Mouse (Mus musculus) R1 (cell line): ENCODE data around the gene Zbtb6.

ENCODE experiments used
- DNase-seq: peaks from one replicate; pipeline ENCODE4 v3.0.0-alpha.2; 2018; ENCODE audit warnings: low read depth, low spot score

Gene Zbtb6

DNA sequence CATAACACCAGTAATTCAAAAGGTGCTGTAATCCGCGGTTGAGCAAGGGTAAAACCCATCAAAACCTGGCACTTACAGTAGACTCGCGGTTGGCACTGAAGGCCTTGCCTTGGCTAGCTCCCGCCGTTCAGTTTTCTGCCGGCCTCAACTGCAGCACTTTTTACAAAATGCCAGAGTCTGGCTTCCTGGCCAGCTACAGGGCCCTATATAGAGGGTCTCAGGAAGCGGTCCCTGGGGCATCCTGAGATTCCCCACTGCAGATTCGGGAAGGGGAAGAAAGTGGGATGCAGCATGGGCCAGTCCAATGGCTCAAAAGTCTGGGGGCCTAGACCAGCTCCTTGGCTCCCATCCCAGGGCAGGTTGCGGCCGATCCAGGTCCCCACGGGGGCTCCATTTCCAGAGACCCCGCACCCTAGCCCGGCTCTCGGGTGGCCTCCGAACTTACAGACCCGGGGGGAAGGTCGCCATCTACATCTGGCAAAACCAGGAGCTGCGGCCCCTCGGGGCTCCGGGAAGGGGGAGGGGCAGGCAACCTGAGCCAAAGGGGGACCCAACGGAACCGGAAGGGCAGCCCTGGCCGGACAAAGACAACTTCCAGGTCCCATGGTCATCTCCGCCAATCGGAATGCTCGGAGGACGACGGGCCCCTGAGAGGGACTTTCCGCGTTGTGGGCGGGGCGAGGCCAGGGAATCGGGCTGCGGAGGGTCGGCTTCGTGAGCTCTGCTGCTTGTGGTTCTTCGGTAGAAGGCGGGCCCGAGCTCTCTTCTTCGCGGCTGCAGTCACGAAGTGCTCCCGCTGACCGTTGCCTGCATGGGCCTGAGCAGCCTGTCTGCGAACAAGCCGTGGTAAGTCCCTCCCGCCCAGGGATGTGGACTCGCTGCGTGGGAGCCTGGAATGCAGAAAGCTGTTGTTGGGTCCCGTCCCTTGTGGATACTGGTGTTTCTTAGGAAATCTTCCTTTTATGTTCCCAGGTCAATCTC, at the start of gene Zbtb6, which contains the start of the genes Zbtb26 and Rabgap1:
Gene Zbtb6, minus strand, starts transcription at position 561 of the 981 bp plus-strand sequence.
Gene Zbtb26, minus strand, starts transcription at position 525 of the 981 bp plus-strand sequence.
Gene Rabgap1, plus strand, starts transcription at position 669 of the 981 bp plus-strand sequence.
- peak; percentile 98 for DNase-seq

DNA sequence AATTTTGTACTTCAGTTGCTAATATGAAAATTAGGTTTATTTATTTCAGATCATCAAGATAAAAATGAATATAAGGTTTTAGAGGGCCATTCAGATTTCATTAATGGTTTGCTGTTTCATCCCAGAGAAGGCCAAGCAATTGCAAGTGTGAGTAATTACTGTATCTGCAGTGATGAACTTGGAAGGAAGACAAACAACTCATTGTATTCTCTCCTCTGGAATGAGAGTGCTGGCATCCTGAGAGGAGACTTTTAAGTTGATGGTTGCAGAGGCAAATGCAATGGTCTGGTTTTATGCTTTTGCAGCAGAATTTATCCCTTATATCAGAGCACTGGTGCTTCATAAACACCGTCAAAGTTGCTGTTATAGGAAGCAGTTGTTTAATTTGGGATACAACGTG, 46.0 kb upstream of the Zbtb6 start:
- no peak for DNase-seq

DNA sequence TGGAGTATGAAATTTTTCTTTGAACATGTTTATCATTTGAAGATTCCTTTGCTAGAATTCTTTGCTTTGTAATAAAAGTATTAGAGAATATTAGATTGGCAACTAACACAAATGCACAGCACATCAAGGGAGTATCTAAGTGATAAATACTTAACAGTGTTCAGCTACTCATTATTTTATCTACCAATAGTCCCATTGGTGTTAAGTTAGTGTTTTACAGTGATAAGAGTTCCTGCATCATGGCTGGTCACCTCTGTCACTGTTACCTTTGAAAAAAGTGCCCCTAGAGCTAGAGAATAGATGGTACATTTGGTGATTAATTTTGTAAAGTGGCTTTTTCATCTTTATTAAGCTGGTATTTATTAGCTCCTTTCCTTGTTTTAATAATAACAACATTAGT, 43.4 kb upstream of the Zbtb6 start:
- DNase-seq = no peak

DNA sequence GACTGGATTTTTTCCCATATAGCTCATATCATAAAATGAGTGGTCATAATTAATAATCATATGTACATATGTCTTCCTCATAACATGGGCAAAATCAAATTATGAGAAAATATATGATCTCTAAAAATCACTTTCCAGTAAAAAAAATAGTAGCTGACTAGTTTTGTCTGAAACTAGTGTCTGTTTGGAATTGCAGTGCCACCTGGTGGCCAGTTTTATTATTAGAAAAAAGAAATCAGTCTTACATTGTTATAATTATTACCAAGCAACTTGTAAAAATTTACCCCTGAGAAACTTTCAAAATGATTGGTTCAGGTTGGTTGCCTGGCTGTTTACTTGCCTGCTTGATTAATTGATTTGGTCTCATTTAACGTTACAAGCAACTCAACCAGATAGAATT, 42.4 kb upstream of the Zbtb6 start:
- peak; percentile 34 for DNase-seq

GRCm38 (mm10) chr2:37484165-37484564, 41.2 kb upstream of the Zbtb6 start:
- no peak for DNase-seq

DNA sequence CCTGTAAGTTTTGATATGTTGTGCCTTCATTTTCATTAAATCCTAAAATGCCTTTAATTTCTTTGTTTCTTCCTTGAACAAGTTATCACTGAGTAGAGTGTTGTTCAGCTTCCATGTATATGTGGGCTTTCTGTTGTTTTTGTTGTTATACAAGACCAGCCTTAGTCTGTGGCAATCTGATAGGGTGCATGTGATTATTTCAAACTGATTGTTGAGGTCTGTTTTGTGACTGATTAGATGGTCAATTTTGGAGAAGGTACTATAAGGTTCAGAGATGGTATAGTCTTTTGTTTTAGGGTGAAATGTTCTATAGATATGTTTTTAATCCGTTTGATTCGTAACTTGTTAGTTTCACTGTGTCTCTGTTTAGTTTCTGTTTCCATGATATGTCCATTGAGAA, 37.1 kb upstream of the Zbtb6 start:
- DNase-seq = no peak

GRCm38 (mm10) chr2:37479559-37479958, 36.6 kb upstream of the Zbtb6 start:
- no peak for DNase-seq

DNA sequence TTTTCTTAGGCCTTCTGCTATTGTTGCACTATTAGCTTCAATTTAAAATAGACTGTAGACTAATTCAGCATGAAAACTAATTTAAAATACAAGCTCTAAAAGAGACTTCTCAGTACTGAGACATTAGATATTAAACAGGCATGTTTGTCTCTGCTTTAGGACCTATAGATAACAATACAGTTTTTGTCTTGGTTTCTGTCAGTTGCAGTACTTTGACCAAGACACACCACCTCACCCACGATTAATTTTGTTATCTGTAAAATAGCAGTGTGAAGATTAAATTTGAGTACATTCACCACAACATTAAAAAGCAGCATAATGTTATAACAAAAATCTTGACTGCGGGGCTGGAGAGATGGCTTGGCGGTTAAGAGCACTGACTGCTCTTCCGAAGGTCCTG, 23.3 kb upstream of the Zbtb6 start:
- no peak for DNase-seq

- peak; percentile 62 for DNase-seq
Observed at GRCm38 (mm10) chr2:37460707-37461106, 17.7 kb upstream of the Zbtb6 start.

DNA sequence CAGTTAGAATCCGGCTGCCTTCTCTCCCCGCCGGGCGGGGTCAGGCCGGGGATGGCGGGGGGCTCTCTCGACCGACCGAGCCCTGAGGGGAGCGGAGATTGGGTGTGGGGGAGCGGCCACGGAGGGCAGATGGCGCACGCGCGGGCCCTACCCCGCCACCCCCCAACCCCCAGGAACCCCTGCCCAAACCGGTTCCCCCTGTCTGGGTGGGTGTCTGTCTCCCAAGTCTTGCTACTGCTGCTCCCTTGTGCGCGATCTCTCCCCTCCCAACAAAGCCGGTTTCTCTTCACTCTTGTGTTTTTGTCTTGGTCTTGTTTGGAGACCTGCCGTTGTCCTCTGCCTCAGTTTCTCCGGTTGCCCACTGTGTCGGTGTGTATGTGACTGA, 9.4 kb upstream of the Zbtb6 start:
- DNase-seq = peak; percentile 86

GRCm38 (mm10) chr2:37451667-37452375, 8.8 kb upstream of the Zbtb6 start:
- DNase-seq = peak; percentile 94

GRCm38 (mm10) chr2:37431609-37432008, 11.4 kb downstream of the Zbtb6 start:
- peak; percentile 41 for DNase-seq

DNA sequence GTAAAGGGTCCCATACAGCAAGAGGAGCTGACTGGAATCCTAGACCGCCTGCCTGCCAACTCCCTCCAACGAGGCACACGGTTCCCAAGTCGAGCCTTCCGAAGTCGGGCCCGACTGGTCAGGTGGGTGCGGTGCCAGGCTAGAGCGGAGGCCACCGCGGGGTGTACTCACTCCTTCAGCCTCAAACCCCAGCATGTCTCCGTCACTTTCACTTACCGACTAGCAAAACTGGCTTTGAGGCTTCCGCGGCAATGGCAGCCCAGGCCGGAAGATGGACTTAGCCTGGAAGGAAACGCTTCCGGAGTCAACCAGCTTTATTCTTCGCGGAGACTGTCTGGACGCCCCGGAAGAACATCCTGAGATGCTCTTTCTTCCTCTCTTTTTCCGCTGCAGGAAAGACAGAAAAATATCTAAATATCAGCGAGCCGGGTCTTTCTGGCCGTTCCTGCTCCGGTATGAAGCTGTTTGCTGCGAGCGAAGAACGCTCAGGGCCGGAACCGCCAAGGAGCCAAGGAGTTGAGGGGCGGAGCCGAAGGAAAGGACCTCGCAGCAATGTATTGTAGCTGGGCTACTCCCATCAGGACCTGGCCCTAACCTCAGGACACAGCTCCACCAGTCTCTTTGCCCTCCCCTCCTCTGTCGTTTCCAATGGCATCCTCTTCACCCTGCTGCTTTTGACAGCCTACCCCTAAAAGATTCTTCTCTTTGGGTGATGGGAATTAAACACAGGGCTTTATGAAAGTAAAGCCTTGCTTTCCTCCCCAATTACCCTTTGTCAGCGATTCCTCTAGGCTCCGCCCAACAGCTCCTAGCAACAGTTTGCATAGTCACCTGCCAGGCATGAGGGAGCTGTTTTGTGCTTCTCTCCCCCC, 12.1 kb downstream of the Zbtb6 start:
- peak; percentile 94 for DNase-seq

DNA sequence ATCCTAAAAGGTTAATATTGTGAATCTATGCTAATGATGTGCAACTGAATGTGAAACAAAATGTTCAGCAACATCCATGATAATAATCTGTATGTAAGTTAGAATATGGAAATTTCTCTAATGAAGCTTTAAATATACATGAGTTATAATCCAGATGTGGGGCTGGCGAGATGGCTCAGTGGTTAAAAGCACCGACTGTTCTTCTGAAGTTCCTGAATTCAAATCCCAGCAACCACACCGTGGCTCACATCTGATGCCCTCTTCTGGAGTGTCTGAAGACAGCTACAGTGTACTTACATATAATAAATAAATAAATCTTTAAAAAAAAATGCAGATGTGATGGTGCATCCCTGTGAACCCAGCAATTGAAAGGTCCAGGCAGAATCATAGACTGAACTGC, 19.3 kb downstream of the Zbtb6 start:
- no peak for DNase-seq

- DNase-seq = peak; percentile 99
Observed at GRCm38 (mm10) chr2:37422306-37423304, 20.4 kb downstream of the Zbtb6 start, which contains the start of gene Rc3h2. Gene Rc3h2, minus strand, starts transcription at chr2:37422903.

GRCm38 (mm10) chr2:37421903-37422302, 21.1 kb downstream of the Zbtb6 start:
- no peak for DNase-seq

- DNase-seq = no peak
Observed at GRCm38 (mm10) chr2:37395539-37395938, 47.4 kb downstream of the Zbtb6 start.

GRCm38 (mm10) chr2:37382921-37383320, 60.0 kb downstream of the Zbtb6 start:
- no peak for DNase-seq

DNA sequence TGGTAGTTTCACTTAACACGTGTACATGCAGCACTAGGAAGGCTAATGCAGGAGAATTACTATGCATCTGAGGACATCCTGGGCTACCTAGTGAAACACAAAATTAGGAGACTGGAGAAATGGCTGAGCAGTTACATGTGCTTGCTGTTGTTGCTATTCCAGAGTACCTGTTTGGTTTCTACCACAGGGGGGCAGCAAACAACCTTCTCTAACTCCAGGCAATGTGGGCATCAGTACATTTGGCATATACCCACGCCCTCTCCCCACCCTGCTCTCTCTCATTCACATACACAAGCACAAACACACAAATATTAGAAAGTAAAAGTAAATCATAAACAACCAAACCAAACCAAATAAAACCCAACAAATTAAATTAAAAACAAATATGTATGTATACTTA, 62.8 kb downstream of the Zbtb6 start:
- peak; percentile 79 for DNase-seq

DNA sequence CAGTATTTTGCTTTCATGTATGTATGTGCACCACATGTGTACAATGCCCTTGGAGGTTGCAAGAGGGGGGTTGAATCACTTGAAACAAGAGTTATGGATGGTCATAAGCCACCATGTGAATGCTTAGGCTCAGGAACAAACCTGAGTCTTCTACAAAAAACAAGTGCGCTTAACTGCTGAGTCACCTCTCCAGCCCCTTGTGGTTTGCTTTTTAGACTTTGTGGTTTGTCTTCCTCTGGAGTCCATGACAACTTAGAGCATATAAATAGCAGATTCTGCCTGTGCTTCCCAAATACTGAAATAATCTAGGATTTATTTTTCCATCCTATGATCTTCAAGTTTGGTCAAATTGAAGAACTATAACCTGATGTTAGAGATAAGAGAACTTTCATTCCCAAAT, 67.0 kb downstream of the Zbtb6 start:
- no peak for DNase-seq
